Mouse (Mus musculus) urinary bladder, postnatal 10 days (tissue): ENCODE measurements around the gene Npy4r.

ENCODE experiments used
- DNase-seq: peaks from one replicate; pipeline ENCODE4 v3.0.0; 2022; ENCODE audit warnings: low spot score

Gene Npy4r

DNA sequence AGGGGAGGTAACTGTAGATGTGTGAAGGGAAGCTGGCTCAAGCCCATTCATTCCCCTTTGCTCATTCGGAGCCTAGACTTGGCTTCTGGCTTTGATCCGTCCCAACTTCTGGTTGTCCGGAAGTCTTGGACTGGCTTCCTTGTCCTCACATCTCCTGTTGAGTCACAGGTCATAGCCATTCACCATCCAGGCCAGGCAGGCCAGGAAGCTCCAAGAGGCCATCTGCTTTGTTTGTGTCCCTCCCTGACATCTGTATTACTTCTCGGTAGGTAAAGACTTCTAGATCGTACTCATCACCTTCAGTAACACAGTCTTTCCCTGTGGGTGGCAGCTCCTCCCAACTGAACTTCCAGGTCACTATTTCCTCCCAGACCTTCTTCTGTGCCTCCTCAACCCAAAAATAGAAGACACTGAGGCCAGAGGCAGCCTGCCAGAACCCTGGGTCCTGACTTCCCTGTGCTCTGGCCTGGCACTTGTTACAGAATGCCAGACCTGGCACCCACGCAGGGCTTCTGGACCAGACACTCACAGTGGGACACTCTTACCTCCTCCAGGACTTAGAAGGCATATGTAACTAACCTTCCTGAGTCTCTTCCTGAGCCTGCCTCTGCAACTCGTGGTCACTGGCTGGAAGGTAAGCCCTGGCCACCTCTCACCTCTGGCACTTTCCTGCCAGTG is 33.1 kb downstream of the Npy4r start:
- no peak for DNase-seq

DNA sequence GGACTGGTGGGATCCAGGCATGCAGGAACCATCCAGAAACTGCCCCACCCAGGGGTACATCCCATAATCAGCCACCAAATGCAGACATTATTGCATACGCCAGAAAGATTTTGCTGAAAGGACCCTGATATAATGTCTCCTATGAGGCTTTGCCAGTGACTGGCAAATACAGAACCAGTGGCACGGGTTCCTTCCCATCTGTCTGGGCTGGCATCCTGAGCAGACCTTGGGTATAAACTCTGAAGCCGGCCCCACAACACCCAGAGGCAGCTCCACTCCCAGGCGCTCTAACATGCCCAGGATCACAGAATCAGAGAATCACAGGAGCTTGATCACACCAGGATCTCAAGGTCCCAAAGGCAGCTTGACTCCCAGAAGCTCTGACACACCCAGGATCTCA is 38.0 kb downstream of the Npy4r start:
- DNase-seq = no peak

- DNase-seq = no peak
These were observed 44.7 kb downstream of the Npy4r start for GRCm38 (mm10) chr14:34107594-34107993.

DNA sequence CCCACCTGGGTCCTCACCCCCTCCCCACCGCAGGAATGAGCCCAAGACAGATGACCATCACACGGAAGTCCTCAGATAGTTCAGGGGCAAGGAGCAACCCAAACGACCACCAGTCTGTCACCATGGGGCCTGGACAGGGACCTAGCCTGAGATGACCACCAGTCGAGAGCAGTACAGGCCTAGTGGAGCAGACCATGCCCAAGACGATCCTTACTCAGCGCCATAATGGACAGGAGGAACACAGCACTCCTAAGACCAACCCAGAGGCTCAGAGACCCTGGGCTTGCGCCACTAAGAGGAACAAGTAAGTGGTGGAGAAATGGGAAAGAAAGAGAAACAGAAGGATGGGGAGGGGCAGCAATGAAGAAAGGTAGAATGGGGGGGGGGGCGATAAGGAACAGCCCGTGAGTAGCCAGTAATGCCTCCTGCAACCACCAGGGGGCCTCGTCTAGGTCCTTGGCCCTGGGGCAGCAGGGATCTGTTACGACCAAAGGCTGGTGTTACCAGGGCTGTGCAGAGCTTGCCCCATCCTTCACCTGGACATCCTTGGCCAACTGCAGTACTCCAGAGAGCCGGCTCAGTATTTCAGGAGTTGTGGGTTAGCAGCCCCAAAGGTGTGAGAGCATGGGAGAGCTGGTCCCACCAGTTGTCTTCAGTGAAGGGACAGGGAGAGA is 45.8 kb downstream of the Npy4r start:
- DNase-seq = no peak

DNA sequence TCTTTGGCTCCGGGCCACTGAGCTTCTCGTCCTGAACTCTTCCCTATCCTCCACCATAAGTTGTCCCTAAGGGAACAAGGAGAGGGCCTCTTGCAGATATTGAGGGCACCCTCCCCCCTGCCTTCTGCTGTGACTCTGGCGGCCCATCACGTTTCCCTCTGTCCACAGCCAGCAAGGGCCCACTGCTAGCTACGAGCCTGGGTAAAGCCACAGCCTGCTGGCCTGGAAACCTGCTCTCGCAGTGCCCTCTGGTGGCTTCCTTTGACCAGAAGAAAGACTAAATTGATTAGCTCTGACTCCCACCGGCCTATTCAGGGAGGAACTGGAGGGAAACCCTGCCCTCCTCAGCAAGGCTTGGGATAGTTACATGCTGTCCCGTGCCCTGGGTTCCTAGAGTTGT is 47.4 kb downstream of the Npy4r start:
- no peak for DNase-seq

GRCm38 (mm10) chr14:34103855-34104254 is 48.4 kb downstream of the Npy4r start:
- DNase-seq = no peak

- no peak for DNase-seq
These were observed 49.7 kb downstream of the Npy4r start, which contains the start of gene A630023A22Rik for GRCm38 (mm10) chr14:34102601-34103000. Gene A630023A22Rik (minus strand): TSS chr14:34102754.

DNA sequence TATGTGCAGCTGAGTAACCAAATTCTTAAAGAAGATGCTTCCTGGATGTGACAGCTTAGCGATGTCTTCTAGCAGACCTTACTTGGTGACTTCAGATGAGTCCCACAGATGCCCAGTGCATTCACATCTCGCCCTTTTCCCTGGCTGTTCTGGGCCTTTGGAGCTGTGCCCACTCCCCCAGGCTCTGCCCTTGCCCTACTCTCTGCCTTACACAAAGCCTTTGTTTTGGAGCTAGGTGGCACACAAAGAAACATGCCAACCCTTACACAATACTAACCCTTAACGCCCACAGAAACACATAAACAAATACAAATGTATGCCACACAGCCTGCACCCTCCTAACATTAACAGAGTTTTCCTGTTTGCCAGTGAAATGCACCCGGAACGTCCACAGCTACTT is 56.1 kb downstream of the Npy4r start:
- no peak for DNase-seq
